Mouse (Mus musculus) C2C12 (cell line): Measurements from ENCODE around the gene Gse1. TPM values are rescaled to one million over a fixed set of nuclear protein-coding genes. Genes with fewer than 3 reads are reported as not detected.
A peak's percentile ranks its signal among the peaks of the same experiment; 100 is the strongest.

Experiments
- H3K27me3 ChIP-seq: one replicate; pipeline ENCODE4 v1.6.1; 2011; ENCODE audit not compliant: control insufficient read depth, insufficient read depth, insufficient read length
- H3K36me3 ChIP-seq: one replicate; pipeline ENCODE4 v1.6.1; 2011; ENCODE audit not compliant: control insufficient read depth, insufficient read depth
- H3K4me3 ChIP-seq: one replicate; pipeline ENCODE4 v1.5.1; 2011; ENCODE audit warnings: mild to moderate bottlenecking, control low read depth; ENCODE audit not compliant: poor library complexity, insufficient read depth, severe bottlenecking
- H3K79me2 ChIP-seq: one replicate; pipeline ENCODE4 v1.6.1; 2011; ENCODE audit not compliant: control insufficient read depth, insufficient read depth
- H3K79me3 ChIP-seq: one replicate; pipeline ENCODE4 v1.6.1; 2011; ENCODE audit warnings: low read depth, control low read depth
- H3ac ChIP-seq: one replicate; pipeline ENCODE3; 2011; ENCODE audit warnings: low read depth; ENCODE audit not compliant: control insufficient read depth, insufficient read length
- CEBPB ChIP-seq: IDR thresholded peaks from one replicate; pipeline ENCODE4 v1.6.1; 2011; ENCODE audit warnings: low read depth, mild to moderate bottlenecking, control low read depth, moderate library complexity
- CTCF ChIP-seq: IDR thresholded peaks from one replicate; pipeline ENCODE4 v1.5.1; 2011; ENCODE audit not compliant: control insufficient read depth, insufficient read depth, insufficient read length
- FOSL1 ChIP-seq: IDR thresholded peaks from one replicate; pipeline ENCODE4 v1.8.0; 2011; ENCODE audit warnings: mild to moderate bottlenecking, low read length; ENCODE audit not compliant: poor library complexity, insufficient read depth, severe bottlenecking
- MAX ChIP-seq: IDR thresholded peaks from one replicate; pipeline ENCODE4 v1.6.1; 2011; ENCODE audit warnings: mild to moderate bottlenecking, control low read depth
- MYOD1 ChIP-seq: IDR thresholded peaks from one replicate; pipeline ENCODE4 v1.6.1; 2011; ENCODE audit warnings: low read depth; ENCODE audit not compliant: control insufficient read depth, insufficient read length
- MYOG ChIP-seq: IDR thresholded peaks from one replicate; pipeline ENCODE4 v1.6.1; 2011; ENCODE audit not compliant: control insufficient read depth, insufficient read length; ENCODE audit errors: extremely low read depth
- USF1 ChIP-seq: IDR thresholded peaks from one replicate; pipeline ENCODE4 v1.6.1; 2011; ENCODE audit warnings: low read depth, mild to moderate bottlenecking, control low read depth, moderate library complexity
- polyA plus RNA-seq: library from polyadenylated mRNA; unstranded; fragments of >200 nt; fragmentation: generic; extraction: Trizol; gene quantifications from one replicate; pipeline ENCODE4 v1.2.1, GENCODE M21; 2012; ENCODE audit warnings: missing spikeins

Gse1 gene
- polyA plus RNA-seq, 1 experiment = 15.6 TPM

- peaks cover 54% of the 10 kb centered on the region for H3K79me3 ChIP-seq
- peaks cover 98% of the 10 kb centered on the region for H3K79me2 ChIP-seq
- no peak overlapping the region for H3K4me3 ChIP-seq
- H3ac ChIP-seq = no peak overlapping the region
- H3K27me3 ChIP-seq = no peaks in the 10 kb centered on the region
- no peak for TF ChIP-seq USF1
- TF ChIP-seq CEBPB = peak; percentile 96
- H3K36me3 ChIP-seq = peaks cover 37% of the 10 kb centered on the region
Observed at GRCm38 (mm10) chr8:120243222-120243621, 15.0 kb downstream of the Gse1 start.

- H3K27me3 ChIP-seq = no peaks in the 10 kb centered on the region
- peaks cover 37% of the 10 kb centered on the region for H3K36me3 ChIP-seq
- peaks cover 48% of the 10 kb centered on the region for H3K79me3 ChIP-seq
- TF ChIP-seq CTCF (no peak), USF1 (no peak), CEBPB (no peak), MYOD1 (no peak), MAX (no peak), FOSL1 (no peak), MYOG (no peak)
- peaks cover 97% of the 10 kb centered on the region for H3K79me2 ChIP-seq
- H3ac ChIP-seq = no peak overlapping the region
- H3K4me3 ChIP-seq = no peak overlapping the region
Observed at GRCm38 (mm10) chr8:120243916-120244451, 15.7 kb downstream of the Gse1 start.

- Histone ChIP-seq H3K36me3 (peaks cover 37% of the 10 kb centered on the region), H3K27me3 (no peaks in the 10 kb centered on the region), H3ac (no peak overlapping the region), H3K4me3 (no peak overlapping the region), H3K79me3 (peaks cover 47% of the 10 kb centered on the region), H3K79me2 (peaks cover 91% of the 10 kb centered on the region)
- TF ChIP-seq MAX (no peak), USF1 (no peak), MYOD1 (no peak), FOSL1 (no peak), MYOG (no peak), CTCF (no peak), CEBPB (no peak)
Observed at GRCm38 (mm10) chr8:120244553-120244952, 16.3 kb downstream of the Gse1 start.

- H3K79me2 ChIP-seq = peaks cover 85% of the 10 kb centered on the region
- no peak for TF ChIP-seq MYOG
- TF ChIP-seq CEBPB = no peak
- TF ChIP-seq MYOD1 = no peak
- no peak for TF ChIP-seq CTCF
- TF ChIP-seq USF1 = no peak
- TF ChIP-seq MAX = no peak
- TF ChIP-seq FOSL1 = no peak
- no peak overlapping the region for H3ac ChIP-seq
- H3K4me3 ChIP-seq = no peak overlapping the region
- H3K36me3 ChIP-seq = peaks cover 11% of the 10 kb centered on the region
- peaks cover 47% of the 10 kb centered on the region for H3K79me3 ChIP-seq
- H3K27me3 ChIP-seq = no peaks in the 10 kb centered on the region
Observed at GRCm38 (mm10) chr8:120247618-120248017, 19.4 kb downstream of the Gse1 start.

GRCm38 (mm10) chr8:120248031-120248430, 19.8 kb downstream of the Gse1 start:
- Histone ChIP-seq H3K27me3 (no peaks in the 10 kb centered on the region), H3K4me3 (no peak overlapping the region), H3K36me3 (peaks cover 10% of the 10 kb centered on the region), H3ac (no peak overlapping the region), H3K79me3 (peaks cover 47% of the 10 kb centered on the region), H3K79me2 (peaks cover 85% of the 10 kb centered on the region)
- no peak for TF ChIP-seq USF1
- no peak for TF ChIP-seq CEBPB
- no peak for TF ChIP-seq MAX
- TF ChIP-seq MYOD1 = no peak
- TF ChIP-seq MYOG = no peak
- TF ChIP-seq CTCF = no peak
- no peak for TF ChIP-seq FOSL1

- peaks cover 10% of the 10 kb centered on the region for H3K36me3 ChIP-seq
- H3K4me3 ChIP-seq = no peak overlapping the region
- no peak overlapping the region for H3ac ChIP-seq
- H3K27me3 ChIP-seq = no peaks in the 10 kb centered on the region
- no peak for TF ChIP-seq FOSL1
- no peak for TF ChIP-seq USF1
- TF ChIP-seq MYOD1 = no peak
- no peak for TF ChIP-seq MAX
- no peak for TF ChIP-seq MYOG
- TF ChIP-seq CTCF = no peak
- no peak for TF ChIP-seq CEBPB
- H3K79me3 ChIP-seq = peaks cover 46% of the 10 kb centered on the region
- H3K79me2 ChIP-seq = peaks cover 85% of the 10 kb centered on the region
Observed at GRCm38 (mm10) chr8:120248451-120248850, 20.2 kb downstream of the Gse1 start.
